Mouse (Mus musculus) intestine, postnatal 0 days (tissue): ENCODE data around the gene Wdr26. TPM values are rescaled to one million over a fixed set of nuclear protein-coding genes. Genes with fewer than 3 reads are reported as not detected.

Experiments
- ATAC-seq: fragments of 200-750 bp; cut with Nextera tagmentation; 2 replicates; pipeline ENCODE4 v1.8.0; 2017; ENCODE audit warnings: mild to moderate bottlenecking, moderate TSS enrichment, moderate library complexity
- H3K27ac ChIP-seq: fragments of 300-500 bp; sonication (generic); 2 replicates; pipeline ENCODE4 v1.5.1; 2014; ENCODE audit warnings: mild to moderate bottlenecking, low read depth, low read length, moderate library complexity
- H3K27me3 ChIP-seq: fragments of 300-500 bp; sonication (generic); replicated peaks from 2 replicates; pipeline ENCODE4 v1.6.1; 2014; ENCODE audit warnings: low read length, mixed read lengths; ENCODE audit not compliant: control insufficient read depth, insufficient read depth
- H3K36me3 ChIP-seq: fragments of 300-500 bp; sonication (generic); 2 replicates; pipeline ENCODE4 v1.6.1; 2014; ENCODE audit warnings: mild to moderate bottlenecking, moderate library complexity; ENCODE audit not compliant: control insufficient read depth, insufficient read depth
- H3K4me1 ChIP-seq: fragments of 300-500 bp; sonication (generic); replicated peaks from 2 replicates; pipeline ENCODE4 v1.6.1; 2014; ENCODE audit warnings: antibody characterized with exemption, low read length, mixed read lengths; ENCODE audit not compliant: control insufficient read depth, insufficient read depth
- H3K4me2 ChIP-seq: fragments of 300-500 bp; sonication (generic); replicated peaks from 2 replicates; pipeline ENCODE4 v1.6.1; 2014; ENCODE audit warnings: low read depth, mild to moderate bottlenecking, moderate library complexity
- H3K4me3 ChIP-seq: fragments of 300-500 bp; sonication (generic); 2 replicates; pipeline ENCODE4 v1.5.1; 2014; ENCODE audit warnings: low read depth, low read length
- H3K9ac ChIP-seq: fragments of 300-500 bp; sonication (generic); 2 replicates; pipeline ENCODE4 v1.6.1; 2014; ENCODE audit warnings: mild to moderate bottlenecking, low read depth, low read length
- H3K9me3 ChIP-seq: fragments of 300-500 bp; sonication (generic); 2 replicates; pipeline ENCODE4 v1.6.1; 2016; ENCODE audit warnings: mixed run types; ENCODE audit not compliant: control insufficient read depth
- CTCF ChIP-seq: sonication (generic); IDR thresholded peaks from 2 replicates; pipeline ENCODE4 v1.5.1; 2016; ENCODE audit warnings: low read depth, mild to moderate bottlenecking, control low read depth, antibody characterized with exemption, moderate library complexity
- WGBS: fragments of 180-500 bp; shearing (Covaris S2); extraction: QIAGEN DNeasy Blood & Tissue Kit; methylation state at CpG from one replicate; pipeline ENCODE4 v1.1.7; 2014; 5-methylcytosine and 5-hydroxymethylcytosine counted together
- polyA plus RNA-seq: library from polyadenylated mRNA; unstranded; fragments of >200 nt; fragmentation: Nextera tagmentation; extraction: Ambion mirVana; gene quantifications from 2 replicates; pipeline ENCODE4 v1.2.1, GENCODE M21; 2015

Wdr26 gene
- polyA plus RNA-seq, 1 experiment from 2014 or later = 29.3 TPM

- Histone ChIP-seq H3K36me3 (no peaks in the 10 kb centered on the region), H3K27me3 (no peaks in the 10 kb centered on the region), H3K27ac (no peak overlapping the region), H3K9ac (no peak overlapping the region), H3K4me1 (no peaks in the 10 kb centered on the region), H3K4me2 (no peak overlapping the region), H3K9me3 (no peaks in the 10 kb centered on the region), H3K4me3 (no peak overlapping the region)
- ATAC-seq = no peak
- WGBS = 40% methylated on average over 1 of the region's 1 CpGs
- no peak for TF ChIP-seq CTCF
Measured at GRCm38 (mm10) chr1:181222041-181222440, 10.2 kb upstream of the Wdr26 start.

GRCm38 (mm10) chr1:181216315-181216714 is 4.5 kb upstream of the Wdr26 start:
- Histone ChIP-seq H3K4me1 (no peaks in the 10 kb centered on the region), H3K27ac (no peak overlapping the region), H3K4me3 (no peak overlapping the region), H3K36me3 (no peaks in the 10 kb centered on the region), H3K9me3 (no peaks in the 10 kb centered on the region), H3K27me3 (no peaks in the 10 kb centered on the region), H3K4me2 (no peak overlapping the region), H3K9ac (no peak overlapping the region)
- WGBS = 65% methylated on average over 4 of the region's 4 CpGs
- no peak for ATAC-seq
- TF ChIP-seq CTCF = no peak

GRCm38 (mm10) chr1:181214296-181215035 is 2.7 kb upstream of the Wdr26 start:
- TF ChIP-seq CTCF = no peak
- WGBS = 88% methylated on average over 8 of the region's 8 CpGs
- no peaks in the 10 kb centered on the region for H3K4me1 ChIP-seq

GRCm38 (mm10) chr1:181211403-181211919 is 340 bp downstream of the Wdr26 start:
- ATAC-seq = peak; percentile 31; the same call in 1 of the 2 replicates
- peak overlapping the region; percentile 83 for H3K4me3 ChIP-seq
- TF ChIP-seq CTCF = no peak
- peak overlapping the region; percentile 90 for H3K4me2 ChIP-seq
- H3K9ac ChIP-seq = peak overlapping the region; percentile 99
- WGBS = under 1% methylated on average over 25 of the region's 72 CpGs
- 0 out of 2 replicates have a peak, but pooled peaks cover 3% of the 10 kb centered on the region for H3K36me3 ChIP-seq
- peak overlapping the region; percentile 94 for H3K27ac ChIP-seq
- no peaks in the 10 kb centered on the region for H3K4me1 ChIP-seq
- H3K9me3 ChIP-seq = no peaks in the 10 kb centered on the region
- no peaks in the 10 kb centered on the region for H3K27me3 ChIP-seq

More at GRCm38 (mm10) chr1:181214296-181215035, 2.7 kb upstream of the Wdr26 start:
- Histone ChIP-seq H3K9me3 (no peaks in the 10 kb centered on the region), H3K4me3 (no peak overlapping the region), H3K27ac (no peak overlapping the region), H3K9ac (no peak overlapping the region), H3K36me3 (no peaks in the 10 kb centered on the region), H3K27me3 (no peaks in the 10 kb centered on the region), H3K4me2 (no peak overlapping the region)
- ATAC-seq = no peak

- Histone ChIP-seq H3K36me3 (0 out of 2 replicates have a peak, but pooled peaks cover 3% of the 10 kb centered on the region), H3K4me3 (peak overlapping the region; percentile 83), H3K27me3 (no peaks in the 10 kb centered on the region), H3K27ac (peak overlapping the region; percentile 94), H3K4me1 (no peaks in the 10 kb centered on the region), H3K9ac (peak overlapping the region; percentile 99), H3K4me2 (peak overlapping the region; percentile 90), H3K9me3 (no peaks in the 10 kb centered on the region)
- no peak for TF ChIP-seq CTCF
- ATAC-seq = peak; percentile 9; the same call in 1 of the 2 replicates
- WGBS = under 1% methylated on average over 48 of the region's 56 CpGs
Measured at GRCm38 (mm10) chr1:181210601-181211402, 999 bp downstream of the Wdr26 start.

- Histone ChIP-seq H3K4me1 (no peaks in the 10 kb centered on the region), H3K36me3 (0 out of 2 replicates have a peak, but pooled peaks cover 3% of the 10 kb centered on the region), H3K4me2 (peak overlapping the region; percentile 90), H3K27ac (peak overlapping the region; percentile 94; the same call in 1 of the 2 replicates), H3K9ac (peak overlapping the region; percentile 99; the same call in 1 of the 2 replicates), H3K9me3 (no peaks in the 10 kb centered on the region), H3K4me3 (peak overlapping the region; percentile 83), H3K27me3 (no peaks in the 10 kb centered on the region)
- ATAC-seq = no peak
- WGBS = 7% methylated on average over 4 of the region's 4 CpGs
- TF ChIP-seq CTCF = no peak
Measured at GRCm38 (mm10) chr1:181210147-181210546, 1.7 kb downstream of the Wdr26 start.
